Mouse (Mus musculus): ENCODE measurements around the gene Kif23. TPM values are rescaled to one million over a fixed set of nuclear protein-coding genes. Genes with fewer than 3 reads are reported as not detected.

The Kif23 gene
- total RNA-seq (2023) = 146 and 153 TPM in 2 replicates

DNA sequence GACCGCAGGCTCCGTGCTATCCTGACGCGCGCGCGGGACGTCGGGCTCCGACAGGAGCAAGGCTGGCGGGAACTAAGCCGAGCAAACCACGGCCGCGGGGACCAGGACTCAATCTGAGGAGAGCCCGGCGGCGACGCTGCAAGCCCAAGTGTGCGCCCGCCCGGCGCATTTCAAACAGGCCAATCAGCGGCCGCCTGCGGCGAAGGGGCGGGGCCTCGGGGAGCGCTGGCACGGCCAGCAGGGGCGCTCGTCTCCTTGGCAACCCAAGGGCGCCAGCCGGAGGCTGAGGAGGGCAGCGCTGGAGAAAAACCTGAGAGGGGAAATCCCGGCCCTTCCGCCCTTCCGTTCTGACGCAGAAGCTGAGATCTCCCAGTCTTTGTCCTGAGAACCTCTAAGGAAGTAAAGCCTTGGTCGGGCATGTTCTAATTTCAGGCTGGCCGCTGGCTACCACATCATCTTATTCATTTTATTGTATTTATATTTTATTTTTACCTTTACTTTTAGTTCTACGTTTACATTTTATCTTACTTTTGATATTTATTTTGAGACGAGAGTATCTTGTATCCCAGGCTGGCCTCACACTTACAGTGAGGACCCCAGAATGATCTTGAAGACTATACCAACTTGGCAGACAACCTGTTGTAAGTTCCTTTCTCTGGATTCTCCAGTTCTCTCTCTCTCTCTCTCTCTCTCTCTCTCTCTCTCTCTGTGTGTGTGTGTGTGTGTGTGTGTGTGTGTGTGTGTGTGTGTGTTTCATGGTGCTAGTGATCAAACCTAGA is at the start of gene Kif23:
Kif23 (minus strand) TSS at position 152 of the 779 bp plus-strand sequence.

DNA sequence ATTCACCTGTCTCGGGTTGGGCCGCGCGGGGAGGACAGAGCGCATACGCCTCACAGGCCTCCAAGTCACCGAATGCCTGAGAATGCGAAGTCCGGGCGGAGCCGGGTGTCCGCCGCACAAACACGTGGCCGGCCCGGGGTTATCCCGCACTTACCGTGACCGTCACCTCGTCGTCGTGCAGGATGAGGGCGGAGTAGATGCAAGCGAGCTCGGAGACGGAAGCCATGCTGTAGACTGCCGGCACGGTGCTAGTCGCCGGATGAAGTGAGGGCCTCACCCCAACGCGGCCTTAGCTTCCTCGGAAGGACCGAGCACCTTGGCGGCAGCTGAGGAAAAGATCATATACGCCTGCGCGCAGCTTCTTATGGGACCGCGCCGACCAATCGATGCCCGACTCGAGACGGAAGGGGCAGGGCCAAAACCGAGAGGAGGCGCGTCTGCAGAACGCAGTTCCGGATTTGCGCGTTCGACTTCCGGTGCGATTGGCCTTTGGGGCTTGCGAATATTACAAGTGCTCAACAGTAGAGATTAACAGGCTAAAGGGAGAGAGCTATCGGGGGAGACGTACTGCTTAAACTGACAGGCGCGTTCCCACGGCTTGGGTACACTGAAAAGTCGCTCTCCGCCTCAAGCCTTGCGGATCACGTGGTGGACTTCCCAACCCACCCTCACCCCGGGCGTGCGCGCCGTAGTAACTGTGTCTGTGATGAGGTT is 32.2 kb downstream of the Kif23 start, which contains the start of gene Rplp1:
Rplp1 (minus strand) TSS at position 340 of the 714 bp plus-strand sequence.

Other genes with a start within 250 kb of the Kif23 start
- 818 and 929 TPM in 2 replicates for gene Rplp1, start 32.2 kb downstream of the Kif23 start, total RNA-seq (2023)
- 0.51 and 0.79 TPM in 2 replicates for gene Paqr5, start 80.1 kb upstream of the Kif23 start, total RNA-seq (2023)
- 3.1 and 3.2 TPM in 2 replicates for gene Glce, start 175.9 kb upstream of the Kif23 start, total RNA-seq (2023)

All from neutrophil, adult 65 days (primary cell).